Mouse (Mus musculus) megakaryocyte, embryonic 14.5 days (primary cell): ENCODE measurements around the gene Ankdd1a. TPM values are rescaled to one million over a fixed set of nuclear protein-coding genes. Genes with fewer than 3 reads are reported as not detected.

Experiments used
- H3K27me3 ChIP-seq: replicated peaks from 2 replicates; pipeline ENCODE3; 2012; ENCODE audit warnings: inconsistent platforms
- H3K36me3 ChIP-seq: replicated peaks from 2 replicates; pipeline ENCODE3; 2012; ENCODE audit warnings: low read length, inconsistent platforms, mixed read lengths
- H3K4me1 ChIP-seq: 2 replicates; pipeline ENCODE4 v1.6.1; 2012; ENCODE audit warnings: inconsistent platforms
- H3K4me3 ChIP-seq: replicated peaks from 2 replicates; pipeline ENCODE3; 2012; ENCODE audit warnings: moderate library complexity, mild to moderate bottlenecking, inconsistent platforms
- H3K9me3 ChIP-seq: 2 replicates; pipeline ENCODE4 v1.6.1; 2012; ENCODE audit warnings: inconsistent platforms
- FLI1 ChIP-seq: IDR thresholded peaks from 2 replicates; pipeline ENCODE4 v1.6.1; 2012; ENCODE audit warnings: low read length, inconsistent platforms, mixed read lengths
- GATA1 ChIP-seq: IDR thresholded peaks from 3 replicates; pipeline ENCODE4 v1.6.1; 2012; ENCODE audit warnings: mixed read lengths, low read length, inconsistent platforms, borderline replicate concordance
- polyA plus RNA-seq: library from polyadenylated mRNA; stranded (reverse); fragments of >175 nt; gene quantifications from 2 replicates; pipeline ENCODE4 v1.2.3, GENCODE M21; 2012; ENCODE audit warnings: low replicate concordance; ENCODE audit not compliant: insufficient read depth

Ankdd1a gene
- polyA plus RNA-seq, 1 experiment = not detected

DNA sequence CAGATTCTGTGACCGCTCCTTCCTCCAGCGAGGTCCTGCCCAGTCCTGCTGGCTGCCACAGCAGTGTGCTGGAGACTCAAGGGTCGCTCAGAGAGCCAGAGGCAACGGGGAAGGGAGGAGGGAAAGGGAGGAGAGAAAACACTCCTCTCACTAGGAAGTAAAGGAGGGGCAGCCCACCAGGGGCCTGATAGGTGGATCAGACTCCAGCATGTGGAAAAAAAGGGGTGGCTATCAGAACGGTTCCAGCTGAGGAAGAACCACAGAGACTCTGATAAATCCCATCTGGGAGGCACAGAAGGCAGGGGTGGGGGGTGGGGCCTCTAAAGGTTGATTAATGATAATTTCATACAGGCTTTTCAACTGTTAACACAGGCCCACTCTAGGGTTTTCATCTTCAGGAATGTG is 35.0 kb upstream of the Ankdd1a start:
- Histone ChIP-seq H3K4me1 (peaks cover 100% of the 10 kb centered on the region), H3K4me3 (peak overlapping the region; percentile 77), H3K27me3 (no peaks in the 10 kb centered on the region), H3K36me3 (peaks cover 94% of the 10 kb centered on the region), H3K9me3 (no peaks in the 10 kb centered on the region)
- TF ChIP-seq FLI1 = no peak
- TF ChIP-seq GATA1 = no peak

DNA sequence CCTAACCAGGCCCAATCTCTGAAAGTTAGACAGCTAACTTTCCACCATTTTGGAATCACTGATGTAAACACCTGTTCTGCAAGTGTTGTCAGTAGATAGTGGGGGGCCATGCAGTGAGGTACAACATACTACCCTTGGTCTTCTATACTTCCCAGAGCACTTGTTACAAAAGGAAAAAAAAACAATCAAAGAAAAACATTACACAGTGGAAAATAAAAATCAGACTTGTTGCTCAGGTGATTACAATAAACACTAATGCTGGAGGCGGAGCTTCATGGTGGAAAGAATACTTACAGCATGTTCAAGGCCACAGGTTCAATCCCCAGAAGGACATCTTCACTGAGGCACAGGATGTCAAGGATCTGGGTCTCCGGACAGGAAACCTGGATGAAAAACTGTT is 32.7 kb upstream of the Ankdd1a start:
- TF ChIP-seq FLI1 (no peak), GATA1 (no peak)
- Histone ChIP-seq H3K27me3 (no peaks in the 10 kb centered on the region), H3K4me3 (peak overlapping the region; percentile 11), H3K4me1 (peaks cover 100% of the 10 kb centered on the region), H3K36me3 (peaks cover 93% of the 10 kb centered on the region), H3K9me3 (no peaks in the 10 kb centered on the region)

DNA sequence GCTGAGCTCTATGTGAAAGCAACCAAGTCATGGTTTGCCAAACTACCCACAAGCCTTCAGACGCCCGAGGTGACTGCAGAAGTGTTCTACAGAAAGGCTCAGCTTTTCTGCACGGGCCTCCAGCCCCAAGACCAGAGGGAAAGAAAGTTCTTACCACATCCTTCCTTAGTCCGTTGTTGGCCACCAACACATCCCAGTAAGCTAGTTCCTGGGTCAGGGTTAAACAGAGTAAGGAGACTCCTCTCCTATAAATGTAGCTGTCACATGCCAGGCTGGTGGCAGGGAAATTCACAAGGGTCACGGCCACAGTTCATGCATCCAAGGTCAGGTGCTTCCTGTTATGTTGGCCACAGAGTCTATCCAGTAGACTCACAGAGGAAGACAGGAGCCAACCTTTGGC is 32.1 kb upstream of the Ankdd1a start:
- no peaks in the 10 kb centered on the region for H3K9me3 ChIP-seq
- peaks cover 92% of the 10 kb centered on the region for H3K36me3 ChIP-seq
- H3K4me1 ChIP-seq = peaks cover 100% of the 10 kb centered on the region
- H3K27me3 ChIP-seq = no peaks in the 10 kb centered on the region
- 0 out of 2 replicates have a peak, but pooled peaks have one; percentile 27 for TF ChIP-seq FLI1
- TF ChIP-seq GATA1 = no peak
- peak overlapping the region; percentile 56 for H3K4me3 ChIP-seq

DNA sequence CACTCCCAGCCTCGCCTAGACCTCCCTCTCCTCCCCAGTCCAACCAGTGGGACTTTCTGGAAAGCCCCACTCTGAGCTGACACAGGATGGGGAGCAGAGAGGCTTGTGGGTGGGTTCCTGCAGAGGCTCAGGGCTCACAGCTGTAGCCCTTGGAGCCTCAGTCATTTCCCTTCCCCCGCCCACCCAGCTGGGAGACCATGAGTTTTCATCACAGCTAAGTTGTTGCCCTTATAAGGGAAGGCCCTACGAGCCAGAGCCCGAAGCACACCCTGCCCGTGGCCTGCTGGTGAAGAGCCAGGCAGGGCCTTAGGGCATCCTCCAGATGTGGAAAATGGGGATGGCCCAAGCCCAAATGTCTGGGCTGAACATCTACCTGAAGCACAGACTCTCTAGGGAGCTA is 31.0 kb upstream of the Ankdd1a start:
- Histone ChIP-seq H3K9me3 (no peaks in the 10 kb centered on the region), H3K4me3 (peak overlapping the region; percentile 85), H3K4me1 (peaks cover 100% of the 10 kb centered on the region), H3K36me3 (peaks cover 81% of the 10 kb centered on the region), H3K27me3 (no peaks in the 10 kb centered on the region)
- TF ChIP-seq FLI1 (no peak), GATA1 (no peak)

DNA sequence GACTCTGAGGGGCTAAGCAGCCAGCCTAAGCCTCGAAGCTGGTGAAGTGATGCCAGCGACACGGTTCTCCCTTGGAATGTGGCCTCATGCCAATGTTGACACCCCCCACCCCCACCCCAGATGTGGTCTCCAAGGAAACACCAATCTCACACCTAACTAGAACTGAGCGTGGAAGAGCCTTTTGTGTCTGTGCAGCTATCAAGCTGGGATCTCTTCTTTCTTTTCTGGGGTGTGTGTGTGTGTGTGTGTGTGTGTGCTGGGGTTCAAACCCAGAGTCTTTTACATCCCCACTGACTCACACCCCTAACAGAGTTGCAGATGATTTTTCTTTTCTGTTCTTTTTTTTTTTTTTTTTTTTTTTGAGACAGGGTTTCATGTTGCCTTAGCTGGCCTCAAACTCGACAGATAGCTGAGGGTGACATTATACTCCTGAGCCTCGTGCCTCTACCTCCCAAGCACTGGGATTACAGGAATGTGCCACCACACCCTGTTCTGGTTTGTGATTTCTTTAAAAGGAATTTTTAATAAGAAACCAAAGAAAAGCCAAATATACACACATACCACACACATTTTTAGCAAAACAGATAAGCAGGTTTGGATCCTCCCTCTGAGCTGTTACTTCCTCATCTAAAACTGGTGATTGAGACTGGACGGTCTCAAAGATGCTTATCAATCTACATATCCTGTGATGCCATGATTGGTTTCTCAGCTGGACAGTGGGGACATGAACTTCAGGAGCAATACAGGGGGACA is 30.3 kb upstream of the Ankdd1a start:
- H3K9me3 ChIP-seq = no peaks in the 10 kb centered on the region
- H3K36me3 ChIP-seq = peaks cover 81% of the 10 kb centered on the region
- TF ChIP-seq FLI1 = no peak
- no peak for TF ChIP-seq GATA1
- H3K4me3 ChIP-seq = peak overlapping the region; percentile 85
- peaks cover 100% of the 10 kb centered on the region for H3K4me1 ChIP-seq
- H3K27me3 ChIP-seq = no peaks in the 10 kb centered on the region

DNA sequence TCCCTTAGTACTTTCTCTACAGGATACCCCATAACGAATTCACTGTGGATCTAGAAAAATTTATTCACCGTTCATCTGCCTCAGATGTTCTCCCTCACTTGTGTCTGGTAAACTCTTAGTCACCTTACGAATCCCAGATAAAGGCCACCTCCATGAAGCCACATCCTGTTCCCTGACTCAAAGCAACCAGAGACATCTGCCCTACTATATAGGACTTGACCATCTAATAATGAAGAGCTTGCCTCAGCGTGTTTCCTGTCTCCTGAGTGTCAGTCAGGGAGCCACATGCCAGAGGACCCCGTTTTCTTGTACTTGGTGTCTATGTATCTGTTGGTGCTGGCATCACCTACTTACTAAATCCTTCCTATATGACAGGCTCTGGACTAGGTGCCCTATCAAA is 29.6 kb upstream of the Ankdd1a start:
- Histone ChIP-seq H3K36me3 (peaks cover 77% of the 10 kb centered on the region), H3K9me3 (no peaks in the 10 kb centered on the region), H3K4me1 (peaks cover 100% of the 10 kb centered on the region), H3K27me3 (no peaks in the 10 kb centered on the region), H3K4me3 (peak overlapping the region; percentile 20)
- TF ChIP-seq FLI1 (no peak), GATA1 (no peak)

DNA sequence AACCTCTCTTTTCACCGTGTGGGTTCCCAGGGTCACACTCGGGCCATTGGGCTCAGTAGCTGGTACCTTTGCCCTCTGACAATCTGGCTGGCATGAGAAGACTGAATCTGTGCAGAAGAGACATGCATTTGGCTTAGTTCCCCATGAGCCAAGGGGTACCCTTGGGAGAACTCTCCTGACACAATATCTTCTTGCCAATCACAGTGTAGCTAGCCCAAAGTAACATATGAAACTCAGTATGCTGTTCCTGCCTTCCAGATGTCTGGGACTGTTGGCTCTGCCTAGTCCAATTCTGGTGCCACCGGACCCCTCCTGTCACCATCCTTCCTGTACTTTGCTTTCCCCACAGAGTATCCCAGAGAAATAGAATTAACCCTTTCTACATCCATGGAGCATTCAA is 29.1 kb upstream of the Ankdd1a start:
- TF ChIP-seq FLI1 = no peak
- no peak for TF ChIP-seq GATA1
- Histone ChIP-seq H3K36me3 (peaks cover 72% of the 10 kb centered on the region), H3K27me3 (no peaks in the 10 kb centered on the region), H3K9me3 (no peaks in the 10 kb centered on the region), H3K4me1 (peaks cover 99% of the 10 kb centered on the region), H3K4me3 (no peak overlapping the region)

DNA sequence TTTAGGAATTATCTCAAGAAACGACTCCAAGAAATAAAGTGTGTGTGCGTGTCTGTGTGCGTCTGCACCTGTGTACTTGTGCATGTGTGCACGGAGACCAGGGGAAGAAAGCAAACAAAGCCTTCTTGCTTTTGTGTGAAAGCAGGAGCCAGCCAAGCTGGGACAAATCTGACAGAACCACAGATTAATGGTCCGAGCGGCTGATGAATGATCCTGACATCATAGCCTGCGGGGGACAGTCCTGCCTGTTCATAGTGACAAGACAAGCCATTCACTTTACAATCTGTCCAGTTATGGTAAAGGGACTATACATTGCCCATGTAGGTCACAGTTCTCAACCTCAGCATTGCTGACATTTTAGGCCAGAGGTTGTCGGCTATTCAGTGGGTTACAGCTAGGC is 28.3 kb upstream of the Ankdd1a start:
- Histone ChIP-seq H3K27me3 (no peaks in the 10 kb centered on the region), H3K4me1 (peaks cover 98% of the 10 kb centered on the region), H3K9me3 (no peaks in the 10 kb centered on the region), H3K4me3 (peak overlapping the region; percentile 18), H3K36me3 (peaks cover 66% of the 10 kb centered on the region)
- TF ChIP-seq GATA1 = no peak

DNA sequence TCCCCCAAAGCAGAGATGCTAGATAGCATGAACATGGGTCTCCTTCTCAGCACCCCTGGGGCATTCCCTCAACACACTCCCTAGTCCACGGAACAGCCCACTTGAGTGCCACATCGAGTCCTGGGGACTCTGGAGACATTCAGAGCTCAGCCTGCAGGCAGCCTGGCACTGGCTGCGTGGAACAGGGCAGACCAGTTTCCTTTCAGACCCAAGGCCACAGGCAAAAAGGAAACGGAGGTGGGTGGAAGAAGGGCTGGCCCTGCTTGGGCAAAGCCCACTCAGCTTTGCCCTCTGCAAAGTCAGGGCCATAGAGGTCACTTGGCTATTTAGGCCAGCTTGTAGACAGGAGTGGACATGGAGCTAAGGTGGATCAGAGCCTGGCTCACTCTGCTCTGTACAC is 27.9 kb upstream of the Ankdd1a start:
- Histone ChIP-seq H3K4me3 (no peak overlapping the region), H3K27me3 (no peaks in the 10 kb centered on the region), H3K36me3 (peaks cover 64% of the 10 kb centered on the region), H3K4me1 (peaks cover 98% of the 10 kb centered on the region), H3K9me3 (no peaks in the 10 kb centered on the region)
- TF ChIP-seq GATA1 (no peak), FLI1 (no peak)

DNA sequence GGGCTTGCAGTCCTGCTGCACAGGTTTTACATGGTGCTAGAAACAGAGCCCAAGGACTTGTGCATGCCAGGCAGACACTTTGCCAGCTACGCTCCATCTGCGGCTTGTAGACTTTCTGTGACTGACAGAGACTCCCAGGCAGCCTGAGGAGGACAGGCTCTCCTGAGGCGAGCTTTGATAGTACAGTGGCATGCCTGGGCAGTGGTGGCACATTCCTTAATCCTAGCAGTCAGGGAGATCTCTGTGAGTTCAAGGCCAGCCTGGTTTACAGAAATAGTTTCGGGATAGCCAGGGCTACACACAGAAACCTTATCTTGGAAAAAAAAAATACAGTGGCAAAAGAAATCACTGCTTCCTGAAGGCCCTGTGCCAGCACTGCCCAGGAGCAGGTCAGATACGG is 27.1 kb upstream of the Ankdd1a start:
- TF ChIP-seq FLI1 (no peak), GATA1 (no peak)
- Histone ChIP-seq H3K4me1 (peaks cover 98% of the 10 kb centered on the region), H3K4me3 (no peak overlapping the region), H3K9me3 (no peaks in the 10 kb centered on the region), H3K27me3 (no peaks in the 10 kb centered on the region), H3K36me3 (peaks cover 57% of the 10 kb centered on the region)
